Mouse (Mus musculus): ENCODE results near the gene Brd7.

- TF ChIP-seq POLR2A (IDR thresholded peaks at IDR 0.05; ENCODE audit: low read depth, low read length) (no peak), CTCF (IDR thresholded peaks at IDR 0.05; ENCODE audit: borderline replicate concordance, insufficient read depth, low read length) (no peak)
Observed at GRCm38 (mm10) chr8:88357226-88357933, 4.6 kb downstream of the Brd7 start.
